Mouse (Mus musculus) MEL (cell line): ENCODE results near the gene 6030452D12Rik. TPM values are rescaled to one million over a fixed set of nuclear protein-coding genes. Genes with fewer than 3 reads are reported as not detected.

Experiments
- DNase-seq: peaks from one replicate; pipeline ENCODE4 v3.0.0; 2011; ENCODE audit warnings: low read depth, low spot score
- H3K27ac ChIP-seq: 2 replicates; pipeline ENCODE4 v1.5.1; 2012; ENCODE audit warnings: low read depth, mild to moderate bottlenecking, control low read depth, low read length, moderate library complexity; ENCODE audit not compliant: control insufficient read depth
- H3K27me3 ChIP-seq, 2 experiments: fragments of 150-350 bp in 1 of 2; sonication (generic) in 1 of 2; 2 replicates each; pipeline ENCODE4 v1.6.1; 2012; ENCODE audit warnings: low read length in 2 of 2, mild to moderate bottlenecking in 2 of 2, improper control_type of control experiment in 1 of 2, moderate library complexity in 1 of 2; ENCODE audit not compliant: insufficient read depth in 2 of 2, control insufficient read depth in 1 of 2
- H3K36me3 ChIP-seq, 2 experiments: 2 replicates each; pipeline ENCODE4 v1.6.1; 2012 to 2014; ENCODE audit warnings: low read length in 2 of 2, improper control_type of control experiment in 1 of 2, inconsistent platforms in 1 of 2, mild to moderate bottlenecking in 1 of 2; ENCODE audit not compliant: insufficient read depth in 2 of 2, control insufficient read depth in 1 of 2
- H3K4me1 ChIP-seq, 2 experiments: fragments of 150-350 bp in 1 of 2; sonication (generic) in 1 of 2; 2 replicates each; pipeline ENCODE4 v1.6.1; 2012; ENCODE audit warnings: low read length in 2 of 2, improper control_type of control experiment in 1 of 2, mild to moderate bottlenecking in 1 of 2; ENCODE audit not compliant: insufficient read depth in 2 of 2, control insufficient read depth in 1 of 2
- H3K4me3 ChIP-seq, 2 experiments: fragments of 150-350 bp in 1 of 2; sonication (generic) in 1 of 2; 2 replicates each; pipeline ENCODE4 v1.5.1; 2012; ENCODE audit warnings: low read depth in 2 of 2, low read length in 2 of 2, mild to moderate bottlenecking in 2 of 2, moderate library complexity in 2 of 2, control low read depth in 1 of 2, improper control_type of control experiment in 1 of 2; ENCODE audit not compliant: control insufficient read depth in 1 of 2, insufficient read depth in 1 of 2
- H3K79me2 ChIP-seq: 2 replicates; pipeline ENCODE4 v1.6.1; 2012; ENCODE audit warnings: mild to moderate bottlenecking, low read length, moderate library complexity; ENCODE audit not compliant: control insufficient read depth, poor library complexity, insufficient read depth
- H3K9ac ChIP-seq: 2 replicates; pipeline ENCODE4 v1.6.1; 2012; ENCODE audit warnings: low read depth, mild to moderate bottlenecking, control low read depth, low read length, moderate library complexity; ENCODE audit not compliant: control insufficient read depth, poor library complexity, severe bottlenecking
- H3K9me3 ChIP-seq: fragments of 150-350 bp; sonication (generic); replicated peaks from 2 replicates; pipeline ENCODE4 v1.6.1; 2012; ENCODE audit warnings: mild to moderate bottlenecking, low read length, improper control_type of control experiment, moderate library complexity; ENCODE audit not compliant: insufficient read depth
- CHD2 ChIP-seq: IDR thresholded peaks from 2 replicates; pipeline ENCODE4 v1.6.1; 2011; ENCODE audit warnings: low read length, improper control_type of control experiment
- E2F4 ChIP-seq: IDR thresholded peaks from 2 replicates; pipeline ENCODE4 v1.6.1; 2011; ENCODE audit warnings: low read depth, low read length, improper control_type of control experiment, borderline replicate concordance
- ELF1 ChIP-seq: IDR thresholded peaks from 2 replicates; pipeline ENCODE4 v1.6.1; 2014; ENCODE audit warnings: low read depth, mild to moderate bottlenecking, inconsistent platforms, low read length, improper control_type of control experiment, moderate library complexity
- EP300 ChIP-seq, 2 experiments: IDR thresholded peaks; 2 replicates each; pipeline ENCODE4 v1.6.1; 2011; ENCODE audit warnings: improper control_type of control experiment in 2 of 2, low read length in 2 of 2, low read depth in 1 of 2, mild to moderate bottlenecking in 1 of 2
- ETS1 ChIP-seq: IDR thresholded peaks from 2 replicates; pipeline ENCODE4 v1.6.1; 2012; ENCODE audit warnings: low read depth, mild to moderate bottlenecking, inconsistent platforms, low read length, improper control_type of control experiment, moderate library complexity
- GABPA ChIP-seq: IDR thresholded peaks from 2 replicates; pipeline ENCODE4 v1.6.1; 2012; ENCODE audit warnings: low read depth, mild to moderate bottlenecking, inconsistent platforms, low read length, improper control_type of control experiment, moderate library complexity
- HCFC1 ChIP-seq: IDR thresholded peaks from 2 replicates; pipeline ENCODE4 v1.6.1; 2012; ENCODE audit warnings: low read depth, mild to moderate bottlenecking, inconsistent platforms, low read length, improper control_type of control experiment, moderate library complexity
- JUND ChIP-seq: IDR thresholded peaks from 2 replicates; pipeline ENCODE4 v1.6.1; 2011; ENCODE audit warnings: low read depth, mild to moderate bottlenecking, improper control_type of control experiment, low read length
- KAT2A ChIP-seq: conservative IDR thresholded peaks from 2 replicates; pipeline ENCODE4 v1.6.1; 2012; ENCODE audit warnings: low read depth, low read length, improper control_type of control experiment, inconsistent platforms
- MAZ ChIP-seq: IDR thresholded peaks from 2 replicates; pipeline ENCODE4 v1.6.1; 2012; ENCODE audit warnings: low read depth, mild to moderate bottlenecking, inconsistent platforms, low read length, improper control_type of control experiment
- MYB ChIP-seq: IDR thresholded peaks from 2 replicates; pipeline ENCODE4 v1.6.1; 2011; ENCODE audit warnings: mild to moderate bottlenecking, low read depth, low read length, improper control_type of control experiment
- MYC ChIP-seq: IDR thresholded peaks from 2 replicates; pipeline ENCODE4 v1.6.1; 2011; ENCODE audit warnings: low read depth, mild to moderate bottlenecking, low read length, improper control_type of control experiment, moderate library complexity
- NELFE ChIP-seq: IDR thresholded peaks from 2 replicates; pipeline ENCODE4 v1.6.1; 2011; ENCODE audit warnings: low read depth, low read length, improper control_type of control experiment
- POLR2AphosphoS2 ChIP-seq: IDR thresholded peaks from 2 replicates; pipeline ENCODE4 v1.6.1; 2011; ENCODE audit warnings: low read length, improper control_type of control experiment
- RAD21 ChIP-seq: IDR thresholded peaks from 2 replicates; pipeline ENCODE4 v1.6.1; 2011; ENCODE audit warnings: mild to moderate bottlenecking, low read depth, low read length, improper control_type of control experiment
- RCOR1 ChIP-seq: IDR thresholded peaks from 2 replicates; pipeline ENCODE4 v1.6.1; 2012; ENCODE audit warnings: low read depth, mild to moderate bottlenecking, inconsistent platforms, low read length, improper control_type of control experiment
- SIN3A ChIP-seq: IDR thresholded peaks from 2 replicates; pipeline ENCODE4 v1.6.1; 2012; ENCODE audit warnings: low read length, improper control_type of control experiment, inconsistent platforms
- SMC3 ChIP-seq: IDR thresholded peaks from 2 replicates; pipeline ENCODE4 v1.6.1; 2011; ENCODE audit warnings: low read depth, low read length, improper control_type of control experiment
- UBTF ChIP-seq: IDR thresholded peaks from 2 replicates; pipeline ENCODE4 v1.6.1; 2012; ENCODE audit warnings: low read depth, mild to moderate bottlenecking, inconsistent platforms, low read length, improper control_type of control experiment, moderate library complexity, borderline replicate concordance; ENCODE audit not compliant: insufficient read depth
- USF2 ChIP-seq, 2 experiments: IDR thresholded peaks; 2 replicates each; pipeline ENCODE4 v1.6.1; 2011 to 2012; ENCODE audit warnings: improper control_type of control experiment in 2 of 2, low read length in 2 of 2, borderline replicate concordance in 1 of 2, inconsistent platforms in 1 of 2, low read depth in 1 of 2, mild to moderate bottlenecking in 1 of 2; ENCODE audit not compliant: insufficient read depth in 1 of 2
- ZC3H11A ChIP-seq: IDR thresholded peaks from 2 replicates; pipeline ENCODE4 v1.6.1; 2012; ENCODE audit warnings: low read depth, mild to moderate bottlenecking, inconsistent platforms, low read length, improper control_type of control experiment
- polyA plus RNA-seq, 2 experiments: library from polyadenylated mRNA; stranded (reverse) in 1 of 2; unstranded in 1 of 2; fragments of >175 nt in 1 of 2; fragments of >200 nt in 1 of 2; gene quantifications; 2 replicates each; pipeline versions ENCODE4 v1.2.1 to v1.2.4; 2012; ENCODE audit warnings: low replicate concordance in 2 of 2, low read depth in 1 of 2; ENCODE audit not compliant: insufficient read length in 2 of 2, insufficient read depth in 1 of 2, missing spikeins in 1 of 2
- total RNA-seq: library from RNA; depleted of rRNA; stranded (reverse); fragments of 300-350 nt; gene quantifications from 2 replicates; pipeline ENCODE4 v1.2.3, GENCODE M21; 2012

Gene 6030452D12Rik
- total and polyA plus RNA-seq, 3 experiments, result not detected

GRCm38 (mm10) chr8:106546746-106547145, 46.4 kb downstream of the 6030452D12Rik start:
- TF ChIP-seq POLR2AphosphoS2, result no peak
- TF ChIP-seq ETS1, result no peak
- TF ChIP-seq ELF1, result no peak
- no peak for TF ChIP-seq SMC3
- no peak for TF ChIP-seq ZC3H11A
- TF ChIP-seq, all 39 proteins: peak for 0
- H3K9me3 ChIP-seq, result no peaks in the 10 kb centered on the region
- no peaks in the 10 kb centered on the region for H3K36me3 ChIP-seq
- no peak overlapping the region for H3K9ac ChIP-seq
- DNase-seq, result no peak
- no peak overlapping the region for H3K27ac ChIP-seq
- no peaks in the 10 kb centered on the region for H3K79me2 ChIP-seq
- H3K4me3 ChIP-seq, result no peak overlapping the region
- H3K4me1 ChIP-seq, result no peaks in the 10 kb centered on the region
- H3K27me3 ChIP-seq, result no peaks in the 10 kb centered on the region

GRCm38 (mm10) chr8:106548366-106548936, 48.1 kb downstream of the 6030452D12Rik start:
- Histone ChIP-seq H3K4me1 (no peaks in the 10 kb centered on the region), H3K9ac (no peak overlapping the region), H3K27me3 (no peaks in the 10 kb centered on the region), H3K27ac (no peak overlapping the region)
- DNase-seq, result no peak
- no peak for TF ChIP-seq EP300 (IDR thresholded peaks at IDR 0.05; ENCODE audit: low read depth in 1 of 2, low read length in 2 of 2)
- TF ChIP-seq MAZ, result no peak
- no peak for TF ChIP-seq JUND
- TF ChIP-seq NELFE, result no peak
- no peak for TF ChIP-seq USF2 (IDR thresholded peaks at IDR 0.05; ENCODE audit: borderline replicate concordance in 1 of 2, insufficient read depth in 1 of 2, low read depth in 1 of 2, low read length in 2 of 2)
- no peak for TF ChIP-seq KAT2A
- TF ChIP-seq MYB, result no peak
- no peak for TF ChIP-seq UBTF
- TF ChIP-seq RCOR1, result no peak
- no peak for TF ChIP-seq HCFC1
- no peak for TF ChIP-seq CHD2
- TF ChIP-seq GABPA, result no peak
- no peak for TF ChIP-seq RAD21
- TF ChIP-seq SMC3, result no peak
- no peak for TF ChIP-seq ZC3H11A
- TF ChIP-seq E2F4, result no peak
- TF ChIP-seq SIN3A, result no peak
- TF ChIP-seq MYC, result no peak
- TF ChIP-seq, all 39 proteins: peak for 0
- Histone ChIP-seq H3K79me2 (no peaks in the 10 kb centered on the region), H3K9me3 (no peaks in the 10 kb centered on the region), H3K36me3 (no peaks in the 10 kb centered on the region), H3K4me3 (no peak overlapping the region)
